Mouse (Mus musculus): Measurements from ENCODE around the gene Plpp3. TPM values are rescaled to one million over a fixed set of nuclear protein-coding genes. Genes with fewer than 3 reads are reported as not detected.

Gene Plpp3
- polyA plus RNA-seq, 1 experiment = 38.6 TPM

- Histone ChIP-seq H3K27ac (replicated peaks; ENCODE audit: low read depth, low read length) (no peak overlapping the region), H3K4me3 (ENCODE audit: insufficient read depth, low read depth, low read length) (no peak overlapping the region), H3K4me1 (ENCODE audit: control insufficient read depth, insufficient read depth, insufficient read length, low read length) (peaks cover 47% of the 10 kb centered on the region)
These were observed 51.8 kb downstream of the Plpp3 start for GRCm38 (mm10) chr4:105208977-105209376.

DNA sequence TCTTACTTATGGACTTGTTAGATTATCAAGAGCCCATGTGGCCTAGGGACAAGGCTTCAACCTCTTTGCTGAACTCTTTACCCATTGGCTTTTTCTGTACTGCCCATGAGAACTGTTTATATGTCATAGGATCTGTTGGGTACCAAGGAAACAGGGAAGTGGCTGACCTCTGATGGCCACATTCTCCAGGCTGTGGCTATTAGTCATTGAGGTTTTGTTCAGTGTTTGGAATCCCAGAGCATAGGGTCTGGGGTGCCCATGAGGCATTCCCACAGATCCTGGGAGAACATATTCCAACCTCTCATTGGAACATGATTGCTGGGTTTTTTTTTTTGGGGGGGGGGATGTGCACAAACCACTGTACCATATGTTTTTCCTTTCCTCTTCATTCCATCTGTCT lies 56.2 kb downstream of the Plpp3 start:
- H3K27ac ChIP-seq (replicated peaks; ENCODE audit: low read depth, low read length) = no peak overlapping the region
- H3K4me3 ChIP-seq (ENCODE audit: insufficient read depth, low read depth, low read length) = no peak overlapping the region
- peaks cover 45% of the 10 kb centered on the region for H3K4me1 ChIP-seq (ENCODE audit: control insufficient read depth, insufficient read depth, insufficient read length, low read length)

- Histone ChIP-seq H3K27ac (replicated peaks; ENCODE audit: low read depth, low read length) (no peak overlapping the region), H3K4me3 (ENCODE audit: insufficient read depth, low read depth, low read length) (no peak overlapping the region), H3K4me1 (ENCODE audit: control insufficient read depth, insufficient read depth, insufficient read length, low read length) (peaks cover 48% of the 10 kb centered on the region)
These were observed 57.3 kb downstream of the Plpp3 start for GRCm38 (mm10) chr4:105214438-105214837.

GRCm38 (mm10) chr4:105215726-105216410 lies 58.7 kb downstream of the Plpp3 start:
- H3K27ac ChIP-seq (replicated peaks; ENCODE audit: low read depth, low read length) = peak overlapping the region; percentile 85
- H3K4me3 ChIP-seq (ENCODE audit: insufficient read depth, low read depth, low read length) = no peak overlapping the region
- H3K4me1 ChIP-seq (ENCODE audit: control insufficient read depth, insufficient read depth, insufficient read length, low read length) = peaks cover 58% of the 10 kb centered on the region

GRCm38 (mm10) chr4:105218202-105218601 lies 61.1 kb downstream of the Plpp3 start:
- H3K4me3 ChIP-seq (ENCODE audit: insufficient read depth, low read depth, low read length) = no peak overlapping the region
- peak overlapping the region; percentile 95 for H3K27ac ChIP-seq (replicated peaks; ENCODE audit: low read depth, low read length)
- peaks cover 73% of the 10 kb centered on the region for H3K4me1 ChIP-seq (ENCODE audit: control insufficient read depth, insufficient read depth, insufficient read length, low read length)

DNA sequence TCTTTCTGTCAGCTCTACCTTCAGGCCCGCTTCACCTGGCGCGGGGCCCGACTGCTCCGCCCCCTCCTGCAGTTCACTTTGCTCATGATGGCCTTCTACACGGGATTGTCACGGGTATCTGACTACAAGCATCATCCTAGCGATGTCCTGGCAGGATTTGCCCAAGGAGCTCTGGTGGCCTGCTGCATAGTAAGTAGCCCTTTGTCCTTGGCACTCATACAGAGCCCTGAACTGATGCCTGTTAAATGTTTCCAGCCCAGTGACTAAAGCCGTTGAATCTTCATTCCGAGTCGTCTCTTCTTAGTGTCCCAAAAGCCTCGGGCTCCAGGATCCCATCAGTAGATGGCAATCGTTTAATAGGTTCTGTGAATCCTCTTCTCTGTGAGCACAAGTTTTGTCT lies 62.2 kb downstream of the Plpp3 start:
- H3K27ac ChIP-seq (replicated peaks; ENCODE audit: low read depth, low read length) = peak overlapping the region; percentile 95
- H3K4me1 ChIP-seq (ENCODE audit: control insufficient read depth, insufficient read depth, insufficient read length, low read length) = peaks cover 78% of the 10 kb centered on the region
- no peak overlapping the region for H3K4me3 ChIP-seq (ENCODE audit: insufficient read depth, low read depth, low read length)

- Histone ChIP-seq H3K4me3 (ENCODE audit: insufficient read depth, low read depth, low read length) (no peak overlapping the region), H3K27ac (replicated peaks; ENCODE audit: low read depth, low read length) (peak overlapping the region; percentile 95), H3K4me1 (ENCODE audit: control insufficient read depth, insufficient read depth, insufficient read length, low read length) (peaks cover 73% of the 10 kb centered on the region)
These were observed 63.7 kb downstream of the Plpp3 start for GRCm38 (mm10) chr4:105220849-105221248.

DNA sequence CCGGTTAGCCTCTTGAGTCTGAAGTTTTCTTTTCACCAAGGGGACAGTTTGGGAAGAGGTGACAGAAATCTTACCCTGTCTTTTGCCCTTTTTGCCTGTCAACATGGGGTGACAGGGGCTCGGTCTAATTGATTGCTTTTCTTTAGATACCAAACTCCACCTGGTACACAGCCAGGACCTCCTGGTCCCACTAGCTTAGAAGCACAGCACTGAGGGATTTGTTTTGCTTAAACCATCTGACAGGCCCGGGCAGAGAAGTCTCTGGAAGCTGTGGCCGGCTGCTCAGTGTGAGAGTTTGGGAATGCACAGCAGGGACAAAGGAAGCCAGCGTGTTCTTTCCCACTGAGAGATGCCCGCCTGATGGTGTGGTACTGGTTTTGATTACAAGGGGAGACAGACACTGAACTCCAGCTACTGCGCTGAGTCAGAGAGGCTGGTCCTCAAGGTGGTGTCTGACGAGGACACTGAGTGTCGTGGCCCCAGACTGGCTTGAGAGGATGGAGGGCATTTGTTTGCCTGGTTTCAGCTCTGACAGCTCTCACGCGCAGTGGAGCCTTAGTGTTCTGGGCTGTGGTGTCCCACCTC lies 64.2 kb downstream of the Plpp3 start:
- peaks cover 72% of the 10 kb centered on the region for H3K4me1 ChIP-seq (ENCODE audit: control insufficient read depth, insufficient read depth, insufficient read length, low read length)
- H3K4me3 ChIP-seq (ENCODE audit: insufficient read depth, low read depth, low read length) = no peak overlapping the region
- peak overlapping the region; percentile 95 for H3K27ac ChIP-seq (replicated peaks; ENCODE audit: low read depth, low read length)

- Histone ChIP-seq H3K27ac (replicated peaks; ENCODE audit: low read depth, low read length) (peak overlapping the region; percentile 95), H3K4me3 (ENCODE audit: insufficient read depth, low read depth, low read length) (no peak overlapping the region), H3K4me1 (ENCODE audit: control insufficient read depth, insufficient read depth, insufficient read length, low read length) (peaks cover 66% of the 10 kb centered on the region)
These were observed 66.2 kb downstream of the Plpp3 start for GRCm38 (mm10) chr4:105223101-105223924.

DNA sequence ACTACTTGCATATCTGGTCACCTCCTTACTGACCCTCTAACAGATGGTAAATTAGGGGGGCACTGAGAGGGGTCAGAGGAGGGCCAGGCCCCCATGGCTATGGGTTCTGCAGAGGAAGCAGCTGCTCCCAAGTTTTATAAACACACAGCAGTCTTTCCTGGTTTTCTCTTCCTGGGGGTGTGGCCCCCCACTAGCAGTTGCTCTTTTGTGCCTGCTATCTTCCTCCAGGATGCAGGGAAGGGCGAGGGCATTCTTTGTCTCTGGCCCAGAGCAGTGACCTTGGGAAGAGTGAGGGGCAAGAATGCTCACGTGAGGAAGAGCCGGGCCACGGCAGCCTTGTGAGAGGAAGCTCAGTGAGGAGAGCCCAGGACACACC lies 66.8 kb downstream of the Plpp3 start:
- peak overlapping the region; percentile 95 for H3K27ac ChIP-seq (replicated peaks; ENCODE audit: low read depth, low read length)
- no peak overlapping the region for H3K4me3 ChIP-seq (ENCODE audit: insufficient read depth, low read depth, low read length)

GRCm38 (mm10) chr4:105225512-105225911 lies 68.4 kb downstream of the Plpp3 start:
- Histone ChIP-seq H3K4me1 (ENCODE audit: control insufficient read depth, insufficient read depth, insufficient read length, low read length) (peaks cover 55% of the 10 kb centered on the region), H3K4me3 (ENCODE audit: insufficient read depth, low read depth, low read length) (no peak overlapping the region), H3K27ac (replicated peaks; ENCODE audit: low read depth, low read length) (peak overlapping the region; percentile 67)

More for the DNA sequence above, 66.8 kb downstream of the Plpp3 start:
- H3K4me1 ChIP-seq (ENCODE audit: control insufficient read depth, insufficient read depth, insufficient read length, low read length) = peaks cover 62% of the 10 kb centered on the region

GRCm38 (mm10) chr4:105226351-105226750 lies 69.2 kb downstream of the Plpp3 start:
- H3K4me3 ChIP-seq (ENCODE audit: insufficient read depth, low read depth, low read length) = no peak overlapping the region
- H3K4me1 ChIP-seq (ENCODE audit: control insufficient read depth, insufficient read depth, insufficient read length, low read length) = peaks cover 49% of the 10 kb centered on the region
- H3K27ac ChIP-seq (replicated peaks; ENCODE audit: low read depth, low read length) = peak overlapping the region; percentile 67

GRCm38 (mm10) chr4:105230127-105230526 lies 73.0 kb downstream of the Plpp3 start:
- peak overlapping the region; percentile 40 for H3K27ac ChIP-seq (replicated peaks; ENCODE audit: low read depth, low read length)
- H3K4me1 ChIP-seq (ENCODE audit: control insufficient read depth, insufficient read depth, insufficient read length, low read length) = peaks cover 26% of the 10 kb centered on the region
- H3K4me3 ChIP-seq (ENCODE audit: insufficient read depth, low read depth, low read length) = no peak overlapping the region

DNA sequence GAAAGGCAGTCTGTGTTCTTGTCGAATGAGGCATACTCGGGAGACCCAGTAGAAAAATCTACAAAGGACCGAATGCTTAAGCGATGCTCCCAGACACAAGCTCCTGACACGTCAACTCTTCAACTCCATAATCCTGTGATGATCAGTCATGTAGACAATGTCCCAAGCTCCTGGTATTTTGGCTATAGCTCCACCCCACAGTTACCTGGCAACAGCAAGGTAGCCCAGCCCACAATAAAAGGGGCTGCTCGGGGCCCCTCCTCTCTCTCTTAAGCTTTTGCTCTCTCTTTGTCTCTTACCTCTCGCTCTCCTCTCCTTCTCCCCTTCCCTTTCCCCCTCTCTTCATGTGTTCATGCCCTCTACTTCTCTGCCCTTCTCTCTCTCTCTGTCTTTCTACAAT lies 83.1 kb downstream of the Plpp3 start:
- Histone ChIP-seq H3K27ac (replicated peaks; ENCODE audit: low read depth, low read length) (no peak overlapping the region), H3K4me1 (ENCODE audit: control insufficient read depth, insufficient read depth, insufficient read length, low read length) (no peaks in the 10 kb centered on the region), H3K4me3 (ENCODE audit: insufficient read depth, low read depth, low read length) (no peak overlapping the region)

GRCm38 (mm10) chr4:105244931-105245330 lies 87.8 kb downstream of the Plpp3 start:
- H3K27ac ChIP-seq (replicated peaks; ENCODE audit: low read depth, low read length) = no peak overlapping the region
- H3K4me1 ChIP-seq (ENCODE audit: control insufficient read depth, insufficient read depth, insufficient read length, low read length) = no peaks in the 10 kb centered on the region
- H3K4me3 ChIP-seq (ENCODE audit: insufficient read depth, low read depth, low read length) = no peak overlapping the region
